In the genomic region with DNA sequence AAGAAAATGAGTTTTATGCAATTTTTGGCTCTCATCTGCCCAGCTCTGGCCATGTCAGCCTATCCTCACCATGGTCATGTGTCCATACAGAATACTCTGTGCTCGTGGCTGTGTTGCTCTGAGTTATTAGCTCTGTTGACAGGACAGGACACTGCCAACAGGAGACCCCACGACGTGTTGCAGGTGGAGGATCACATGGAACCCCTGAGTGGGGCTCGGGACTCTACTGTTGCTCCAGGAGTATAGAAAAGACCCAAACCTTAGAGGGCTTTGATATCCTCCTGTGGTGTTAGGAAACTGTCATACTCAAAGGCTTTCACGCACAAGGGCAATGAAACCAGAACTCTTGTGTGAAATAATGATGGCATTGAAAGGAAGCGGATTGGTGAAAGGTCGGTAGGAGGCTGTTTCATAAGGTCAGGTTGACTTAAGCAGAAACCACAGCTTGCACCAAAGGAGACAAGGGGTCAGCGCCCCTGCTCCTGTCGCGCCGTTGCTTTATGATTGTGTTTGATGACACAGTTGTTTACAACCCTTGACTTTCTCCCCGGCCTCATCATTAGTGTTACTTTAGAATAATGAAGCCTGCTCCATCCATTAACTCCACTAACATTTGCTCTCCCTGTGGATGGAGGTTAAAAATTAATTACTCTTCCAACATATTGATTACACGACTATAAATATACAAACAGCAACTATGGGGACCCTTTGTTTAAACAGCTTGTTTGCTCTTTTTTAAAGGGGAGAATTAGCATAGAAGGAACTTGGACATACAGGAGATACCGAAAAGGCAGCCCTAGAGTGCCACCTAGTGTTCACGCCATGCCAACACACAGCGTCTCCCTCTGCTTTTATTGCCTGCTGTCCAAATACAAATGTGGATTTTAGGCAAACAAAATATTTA, we compare ENCODE assay signal across 8 mouse cellular contexts. TPM values are rescaled to one million over a fixed set of nuclear protein-coding genes. Genes with fewer than 3 reads are reported as not detected.
DNase-seq lines count a peak whose midpoint lies in the region; ATAC-seq and TF ChIP-seq lines count a peak whose summit lies in the region.

No protein-coding gene starts in this region.

- peak; percentile 69 to 77 for DNase-seq in heart, adult 2 months
- DNase-seq in heart, adult 11 months: no peak
- DNase-seq in embryo, embryonic 10 days (ENCODE audit: low spot score): peak; percentile 84
- DNase-seq in gastrocnemius, postnatal 14 days: peak; percentile 76
- DNase-seq in kidney, adult 9 months: peak; percentile 83
- DNase-seq in limb, embryonic 14.5 days (ENCODE audit: low spot score): peak; percentile 83
- DNase-seq in spleen, postnatal 10 days (ENCODE audit: low spot score in 2 of 2): peak; percentile 43 to 77

- no peak overlapping the region for H3K9ac ChIP-seq in heart, adult 2 months (ENCODE audit: low read depth, low read length)
- H3K9ac ChIP-seq in limb, embryonic 14.5 days (ENCODE audit: low read depth, low read length, severe bottlenecking): no peak overlapping the region
- H3K9ac ChIP-seq in midbrain, embryonic 16.5 days (ENCODE audit: low read depth, low read length): no peak overlapping the region

- H3K4me1 ChIP-seq in heart, adult 2 months (ENCODE audit: control insufficient read depth, insufficient read depth, low read length): no peaks in the 10 kb centered on the region; the same call in 1 of the 2 replicates
- H3K4me1 ChIP-seq in limb, embryonic 14.5 days (ENCODE audit: control insufficient read depth, insufficient read depth, low read length): no peaks in the 10 kb centered on the region
- peaks cover 2% of the 10 kb centered on the region; the same call in 1 of the 2 replicates for H3K4me1 ChIP-seq in midbrain, embryonic 16.5 days (ENCODE audit: control insufficient read depth, insufficient read depth, low read length)

- H3K36me3 ChIP-seq in heart, adult 2 months (ENCODE audit: control insufficient read depth, insufficient read depth, low read length): no peaks in the 10 kb centered on the region
- no peaks in the 10 kb centered on the region for H3K36me3 ChIP-seq in limb, embryonic 14.5 days (ENCODE audit: control insufficient read depth, insufficient read depth, low read length)
- H3K36me3 ChIP-seq in midbrain, embryonic 16.5 days (ENCODE audit: control insufficient read depth, insufficient read depth, low read length): no peaks in the 10 kb centered on the region

- peak; percentile 83 for TF ChIP-seq EP300 in heart, adult 2 months (IDR thresholded peaks at IDR 0.05; ENCODE audit: insufficient read depth, low read depth, low read length)

- 0 out of 2 replicates have a peak, but pooled peaks cover 6% of the 10 kb centered on the region for H3K9me3 ChIP-seq in limb, embryonic 14.5 days (ENCODE audit: control insufficient read depth, low read length)
- peaks cover 6% of the 10 kb centered on the region; the same call in 1 of the 2 replicates for H3K9me3 ChIP-seq in midbrain, embryonic 16.5 days (replicated peaks; ENCODE audit: control insufficient read depth, low read length, poor library complexity, severe bottlenecking)

- 36% methylated on average over 16 of the region's 16 CpGs for WGBS in heart, adult 2 months
- 20% methylated on average over 16 of the region's 16 CpGs for WGBS in limb, embryonic 14.5 days
- WGBS in midbrain, embryonic 16.5 days: 31% methylated on average over 16 of the region's 16 CpGs

- H3K4me3 ChIP-seq in heart, adult 2 months: no peak overlapping the region
- no peak overlapping the region for H3K4me3 ChIP-seq in limb, embryonic 14.5 days (replicated peaks; ENCODE audit: low read length)
- no peak overlapping the region for H3K4me3 ChIP-seq in midbrain, embryonic 16.5 days (ENCODE audit: low read depth, low read length)

- intact Hi-C loops in heart, adult 2 months (cut with DNase I): loop anchor here (1.0 to 5.0 kb wide), 5 partner anchors 126 to 562 kb away; a partner anchor contains a TSS
- intact Hi-C loops in gastrocnemius, postnatal 14 days (cut with DNase I; ENCODE audit: low total_unique reads): no loop called here

- H3K27me3 ChIP-seq in heart, adult 2 months (ENCODE audit: control insufficient read depth, insufficient read depth, low read length): no peaks in the 10 kb centered on the region
- H3K27me3 ChIP-seq in limb, embryonic 14.5 days (ENCODE audit: control insufficient read depth, insufficient read depth, low read length): no peaks in the 10 kb centered on the region
- H3K27me3 ChIP-seq in midbrain, embryonic 16.5 days (ENCODE audit: control insufficient read depth, insufficient read depth, low read depth, low read length): no peaks in the 10 kb centered on the region

- no peaks in the 10 kb centered on the region for H3K79me2 ChIP-seq in heart, adult 2 months (replicated peaks; ENCODE audit: control insufficient read depth, insufficient read depth, low read length)

- no peak for TF ChIP-seq POLR2A in heart, adult 2 months (IDR thresholded peaks at IDR 0.05; ENCODE audit: insufficient read depth, low read depth, low read length)
- no peak for TF ChIP-seq POLR2A in limb, embryonic 14.5 days (IDR thresholded peaks at IDR 0.05; ENCODE audit: borderline replicate concordance, extremely low read depth, insufficient read depth, insufficient read length)

- ATAC-seq in limb, embryonic 14.5 days (ENCODE audit: low FRiP score, low read depth): peak; percentile 63; the same call in 1 of the 2 replicates
- peak; percentile 91 for ATAC-seq in midbrain, embryonic 16.5 days

- peak overlapping the region; percentile 26 for H3K4me2 ChIP-seq in limb, embryonic 14.5 days (replicated peaks; ENCODE audit: low read depth, low read length, severe bottlenecking)
- H3K4me2 ChIP-seq in midbrain, embryonic 16.5 days (ENCODE audit: low read length): no peak overlapping the region; the same call in 1 of the 2 replicates

- no peak overlapping the region for H3K27ac ChIP-seq in heart, adult 2 months
- no peak overlapping the region for H3K27ac ChIP-seq in limb, embryonic 14.5 days (replicated peaks; ENCODE audit: low read depth, low read length)
- H3K27ac ChIP-seq in midbrain, embryonic 16.5 days (ENCODE audit: low read length): no peak overlapping the region

- peak; percentile 97 for TF ChIP-seq CTCF in heart, adult 2 months (IDR thresholded peaks at IDR 0.05)

RNA-seq across cellular contexts. Expression of a gene that starts 46.7 kb away (rescaled TPM):
- total RNA-seq in heart, adult 2 months (2021): 100 to 1,000 TPM; 130 to 147 TPM
- 26.9 and 64.1 TPM in 2 replicates for polyA plus RNA-seq in heart, adult 2 months (2012; rRNA removed)
- 100 to 1,000 TPM; 314 to 329 TPM for total RNA-seq in gastrocnemius, postnatal 14 days (2021)
- polyA plus RNA-seq in limb, embryonic 14.5 days (2012; rRNA removed): 71.0 and 82.0 TPM in 2 replicates
- polyA plus RNA-seq in limb, embryonic 14.5 days (2014; fragmentation: Nextera tagmentation; extraction: Ambion mirVana): 211 and 223 TPM in 2 replicates
- 246 and 251 TPM in 2 replicates for polyA plus RNA-seq in midbrain, embryonic 16.5 days (2015; fragmentation: Nextera tagmentation; extraction: Ambion mirVana)
